19 mouse cellular contexts compared by ENCODE assay signal in genomic region chr4:135514925-135515324, GRCm38 (mm10). TPM values are rescaled to one million over a fixed set of nuclear protein-coding genes. Genes with fewer than 3 reads are reported as not detected.
A peak's percentile ranks its signal among the peaks of the same experiment; 100 is the strongest.
DNase-seq lines count a peak whose midpoint lies in the region; ATAC-seq and TF ChIP-seq lines count a peak whose summit lies in the region.
"Had no signal": no experiment of that assay in that cellular context is flagged by ENCODE, and none has a peak within 500 bp of the region (broad histone marks: within the 10 kb centered on the region; RNA-seq: fewer than 3 reads in every experiment).

No protein-coding gene starts in this region.

- 34% methylated on average over 14 of the region's 14 CpGs for WGBS in liver, adult 2 months
- 72% methylated on average over 14 of the region's 14 CpGs for WGBS in liver, embryonic 12.5 days (ENCODE audit: insufficient replicate concordance)

- peak; percentile 77 for DNase-seq in liver, adult 2 months (ENCODE audit: extremely low read depth, low read depth, low spot score)
- DNase-seq in yolk sac, embryonic 10.5 days (ENCODE audit: low spot score), result peak; percentile 19
- DNase-seq in adrenal gland, postnatal 36 days, result no peak
- DNase-seq: adrenal gland, adult 2 months; adrenal gland, postnatal 10 days; adrenal gland, postnatal 25 days; cerebellum, adult 11-12 months; cerebellum, adult 2 months; cerebellum, adult 9-10 months; cerebellum, postnatal 10 days; cerebellum, postnatal 25 days; forebrain, postnatal 0 days had no signal

- ATAC-seq in liver, embryonic 12.5 days, result no peak
- 0 out of 2 replicates have a peak, but pooled peaks have one; percentile 23 for ATAC-seq in megakaryocyte, adult 5-6 weeks (ENCODE audit: poor library complexity, severe bottlenecking)
- ATAC-seq: forebrain, embryonic 13.5 days; forebrain, embryonic 15.5 days; forebrain, postnatal 0 days had no signal

- H3K9me3 ChIP-seq in liver, embryonic 12.5 days (replicated peaks), result no peaks in the 10 kb centered on the region
- H3K9me3 ChIP-seq: embryonic facial prominence, embryonic 10.5 days; embryonic facial prominence, embryonic 12.5 days; forebrain, embryonic 13.5 days; forebrain, embryonic 15.5 days had no signal

- H3K9ac ChIP-seq in liver, adult 2 months (ENCODE audit: low read depth, low read length), result no peak overlapping the region
- H3K9ac ChIP-seq in liver, embryonic 12.5 days, result no peak overlapping the region
- H3K9ac ChIP-seq: embryonic facial prominence, embryonic 12.5 days; forebrain, embryonic 13.5 days; forebrain, embryonic 15.5 days; forebrain, postnatal 0 days had no signal

- no peak overlapping the region for H3K4me3 ChIP-seq in liver, adult 2 months (ENCODE audit: insufficient read depth, low read depth, low read length)
- H3K4me3 ChIP-seq in liver, embryonic 12.5 days, result no peak overlapping the region
- H3K4me3 ChIP-seq: embryonic facial prominence, embryonic 10.5 days; embryonic facial prominence, embryonic 12.5 days; forebrain, embryonic 13.5 days; forebrain, embryonic 15.5 days had no signal

- no peaks in the 10 kb centered on the region for H3K79me2 ChIP-seq in liver, adult 2 months (ENCODE audit: control insufficient read depth, insufficient read depth, low read length)

- peaks cover 26% of the 10 kb centered on the region for H3K4me1 ChIP-seq in liver, adult 2 months (ENCODE audit: control insufficient read depth, insufficient read depth, low read length)
- H3K4me1 ChIP-seq in liver, embryonic 12.5 days, result no peaks in the 10 kb centered on the region
- H3K4me1 ChIP-seq: embryonic facial prominence, embryonic 12.5 days; forebrain, embryonic 13.5 days; forebrain, embryonic 15.5 days had no signal

- H3K27ac ChIP-seq in liver, adult 2 months (replicated peaks; ENCODE audit: insufficient read depth, low read depth, low read length), result no peak overlapping the region
- H3K27ac ChIP-seq in liver, embryonic 12.5 days, result no peak overlapping the region
- H3K27ac ChIP-seq: embryonic facial prominence, embryonic 12.5 days; forebrain, embryonic 13.5 days; forebrain, embryonic 15.5 days had no signal

- no peaks in the 10 kb centered on the region for H3K36me3 ChIP-seq in liver, adult 2 months (ENCODE audit: control insufficient read depth, insufficient read depth, low read length)
- no peaks in the 10 kb centered on the region for H3K36me3 ChIP-seq in liver, embryonic 12.5 days
- H3K36me3 ChIP-seq: embryonic facial prominence, embryonic 10.5 days; embryonic facial prominence, embryonic 12.5 days; forebrain, embryonic 15.5 days had no signal

- no peak for TF ChIP-seq CTCF in liver, adult 2 months (IDR thresholded peaks at IDR 0.05; ENCODE audit: low read depth, low read length)

- H3K27me3 ChIP-seq in liver, adult 2 months (ENCODE audit: control insufficient read depth, insufficient read depth, low read length), result no peaks in the 10 kb centered on the region
- H3K27me3 ChIP-seq in liver, embryonic 12.5 days (replicated peaks), result peaks cover 45% of the 10 kb centered on the region
- H3K27me3 ChIP-seq: embryonic facial prominence, embryonic 12.5 days; forebrain, embryonic 13.5 days; forebrain, embryonic 15.5 days had no signal

- no peak overlapping the region for H3K4me2 ChIP-seq in liver, embryonic 12.5 days
- H3K4me2 ChIP-seq: embryonic facial prominence, embryonic 12.5 days; forebrain, embryonic 13.5 days; forebrain, embryonic 15.5 days had no signal

- no peak for TF ChIP-seq POLR2A in liver, adult 2 months (IDR thresholded peaks at IDR 0.05; ENCODE audit: extremely low read depth, insufficient read depth, low read length)

RNA-seq across cellular contexts. Expression of gene Nipal3, which starts 20.1 kb away (rescaled TPM):
- total RNA-seq in liver, adult 2 months (2014; rRNA removed), result 5.4 and 6.6 TPM in 2 replicates
- polyA plus RNA-seq in liver, adult 2 months (2012; rRNA removed), result 7.5 and 7.8 TPM in 2 replicates
- 2.8 and 3.6 TPM in 2 replicates for polyA plus RNA-seq in liver, embryonic 12.5 days (2016; fragmentation: Nextera tagmentation; extraction: Ambion mirVana)
- 7.1 and 7.7 TPM in 2 replicates for total RNA-seq in megakaryocyte, adult 5-6 weeks (2015)
- total RNA-seq in megakaryocyte, adult 5-6 weeks (2017), result 31.8 and 36.0 TPM in 2 replicates
- 10 to 100 TPM; 11.3 to 21.9 TPM for total RNA-seq in adrenal gland, postnatal 36 days (2021)

RNA-seq across cellular contexts. Expression of gene Stpg1, which starts 20.3 kb away (rescaled TPM):
- total RNA-seq in liver, adult 2 months (2014; rRNA removed), result not detected in 2 replicates
- polyA plus RNA-seq in liver, adult 2 months (2012; rRNA removed), result not detected in 2 replicates
- polyA plus RNA-seq in liver, embryonic 12.5 days (2016; fragmentation: Nextera tagmentation; extraction: Ambion mirVana), result 0.14 TPM in 1 of 2 replicates, not detected in the other
- not detected in 2 replicates for total RNA-seq in megakaryocyte, adult 5-6 weeks (2015)
- total RNA-seq in megakaryocyte, adult 5-6 weeks (2017), result 0.18 TPM in 1 of 2 replicates, not detected in the other
- total RNA-seq in adrenal gland, postnatal 36 days (2021), result under 1 TPM; 0.36 to 0.40 TPM
- total RNA-seq: MEL had no signal

RNA-seq across cellular contexts. Expression of gene Grhl3, which starts 58.5 kb away (rescaled TPM):
- total RNA-seq in liver, adult 2 months (2014; rRNA removed), result 0.07 and 0.09 TPM in 2 replicates
- polyA plus RNA-seq in liver, adult 2 months (2012; rRNA removed), result 0.04 and 0.06 TPM in 2 replicates
- polyA plus RNA-seq in liver, embryonic 12.5 days (2016; fragmentation: Nextera tagmentation; extraction: Ambion mirVana), result 1.0 and 1.1 TPM in 2 replicates
- total RNA-seq in megakaryocyte, adult 5-6 weeks (2015), result not detected in 2 replicates
- not detected in 2 replicates for total RNA-seq in megakaryocyte, adult 5-6 weeks (2017)
- not detected for total RNA-seq in adrenal gland, postnatal 36 days (2021)
- total RNA-seq: adrenal gland, postnatal 25 days; MEL had no signal
- polyA plus RNA-seq: adrenal gland, adult 2 months had no signal

Comparison
In these comparisons a context has a peak if more than half of its experiments do, and no peak if none do; other contexts are left out.
1. DNase-seq: peak in liver, adult 2 months (single experiment) and yolk sac, embryonic 10.5 days (single experiment); none in adrenal gland, postnatal 36 days (0 of 2).